Mouse (Mus musculus): ENCODE results near the gene Limch1.
A peak's percentile ranks its signal among the peaks of the same experiment; 100 is the strongest.

Limch1 gene

GRCm38 (mm10) chr5:66745390-66745995 is at the start of gene Limch1:
Gene Limch1 (plus strand): TSS chr5:66745827.
- DNase-seq: peak; percentile 3

GRCm38 (mm10) chr5:66697119-66697518 is 48.5 kb upstream of the Limch1 start:
- DNase-seq: peak; percentile 48

GRCm38 (mm10) chr5:66699911-66700310 is 45.7 kb upstream of the Limch1 start:
- no peak for DNase-seq

- DNase-seq: no peak
Observed at GRCm38 (mm10) chr5:66701951-66702350, 43.7 kb upstream of the Limch1 start.

- DNase-seq: no peak
Observed at GRCm38 (mm10) chr5:66703317-66704004, 42.2 kb upstream of the Limch1 start.

- DNase-seq: no peak
Observed at GRCm38 (mm10) chr5:66707859-66708258, 37.8 kb upstream of the Limch1 start.

- DNase-seq: no peak
Observed at GRCm38 (mm10) chr5:66710445-66711019, 35.1 kb upstream of the Limch1 start.

- no peak for DNase-seq
Observed at GRCm38 (mm10) chr5:66712801-66713200, 32.8 kb upstream of the Limch1 start.

- DNase-seq: no peak
Observed at GRCm38 (mm10) chr5:66715498-66715931, 30.1 kb upstream of the Limch1 start.

- DNase-seq: no peak
Observed at GRCm38 (mm10) chr5:66717931-66718330, 27.7 kb upstream of the Limch1 start.

GRCm38 (mm10) chr5:66718413-66718812 is 27.2 kb upstream of the Limch1 start:
- no peak for DNase-seq

- DNase-seq: no peak
Observed at GRCm38 (mm10) chr5:66718880-66719279, 26.7 kb upstream of the Limch1 start.

- DNase-seq: no peak
Observed at GRCm38 (mm10) chr5:66720921-66721320, 24.7 kb upstream of the Limch1 start.

- DNase-seq: no peak
Observed at GRCm38 (mm10) chr5:66722586-66722985, 23.0 kb upstream of the Limch1 start.

GRCm38 (mm10) chr5:66723037-66723436 is 22.6 kb upstream of the Limch1 start:
- DNase-seq: no peak

GRCm38 (mm10) chr5:66723626-66724025 is 22.0 kb upstream of the Limch1 start:
- no peak for DNase-seq

- DNase-seq: no peak
Observed at GRCm38 (mm10) chr5:66729306-66729705, 16.3 kb upstream of the Limch1 start.

- no peak for DNase-seq
Observed at GRCm38 (mm10) chr5:66730621-66731301, 14.9 kb upstream of the Limch1 start.

- DNase-seq: no peak
Observed at GRCm38 (mm10) chr5:66731302-66731697, 14.3 kb upstream of the Limch1 start.

- DNase-seq: no peak
Observed at GRCm38 (mm10) chr5:66733556-66733955, 12.1 kb upstream of the Limch1 start.

GRCm38 (mm10) chr5:66739376-66739775 is 6.3 kb upstream of the Limch1 start:
- no peak for DNase-seq

- DNase-seq: no peak
Observed at GRCm38 (mm10) chr5:66745996-66746681, 512 bp downstream of the Limch1 start.

GRCm38 (mm10) chr5:66746761-66747160 is 1.1 kb downstream of the Limch1 start:
- no peak for DNase-seq

Measured in thymus, postnatal 14 days (tissue).